Mouse (Mus musculus) ES-E14 (cell line): ENCODE results near the gene Dock11. TPM values are rescaled to one million over a fixed set of nuclear protein-coding genes. Genes with fewer than 3 reads are reported as not detected.

ENCODE experiments used
- DNase-seq: peaks from one replicate; pipeline ENCODE4 v3.0.0-alpha.2; 2013; ENCODE audit warnings: low read depth, low spot score
- H3K27ac ChIP-seq: 2 replicates; pipeline ENCODE4 v1.5.1; 2012; ENCODE audit warnings: low read depth, mild to moderate bottlenecking, low read length, moderate library complexity, mixed read lengths; ENCODE audit not compliant: poor library complexity, insufficient read depth, severe bottlenecking
- H3K36me3 ChIP-seq: 2 replicates; pipeline ENCODE4 v1.6.1; 2012; ENCODE audit warnings: mild to moderate bottlenecking, low read length, moderate library complexity, mixed read lengths; ENCODE audit not compliant: control insufficient read depth, poor library complexity, insufficient read depth, severe bottlenecking
- H3K4me1 ChIP-seq, 2 experiments: fragments of 150-350 bp in 1 of 2; sonication (generic) in 1 of 2; 2 replicates each; pipeline ENCODE4 v1.6.1; 2012; ENCODE audit warnings: low read length in 2 of 2, mild to moderate bottlenecking in 1 of 2, mixed read lengths in 1 of 2; ENCODE audit not compliant: control insufficient read depth in 2 of 2, insufficient read depth in 2 of 2, poor library complexity in 1 of 2
- H3K4me3 ChIP-seq, 2 experiments: fragments of 150-350 bp in 1 of 2; sonication (generic) in 1 of 2; 2 replicates each; pipeline ENCODE4 v1.5.1; 2012; ENCODE audit warnings: low read length in 2 of 2, low read depth in 1 of 2, mild to moderate bottlenecking in 1 of 2, mixed read lengths in 1 of 2; ENCODE audit not compliant: insufficient read depth in 1 of 2, poor library complexity in 1 of 2, severe bottlenecking in 1 of 2
- H3K9ac ChIP-seq: 2 replicates; pipeline ENCODE4 v1.6.1; 2012; ENCODE audit warnings: low read depth, mild to moderate bottlenecking, low read length, mixed read lengths; ENCODE audit not compliant: poor library complexity, insufficient read depth, severe bottlenecking
- H3K9me3 ChIP-seq: fragments of 150-350 bp; sonication (generic); 2 replicates; pipeline ENCODE4 v1.6.1; 2012; ENCODE audit warnings: low read depth, mild to moderate bottlenecking, low read length; ENCODE audit not compliant: control insufficient read depth, insufficient read depth
- CHD2 ChIP-seq: IDR thresholded peaks from 2 replicates; pipeline ENCODE4 v1.6.1; 2014; ENCODE audit warnings: mild to moderate bottlenecking, low read depth, low read length, inconsistent platforms
- HCFC1 ChIP-seq: IDR thresholded peaks from 2 replicates; pipeline ENCODE4 v1.6.1; 2012; ENCODE audit warnings: low read length, inconsistent platforms, borderline replicate concordance; ENCODE audit not compliant: insufficient read depth
- MAFK ChIP-seq: IDR thresholded peaks from 2 replicates; pipeline ENCODE4 v1.6.1; 2014; ENCODE audit warnings: mild to moderate bottlenecking, low read depth, low read length, inconsistent platforms; ENCODE audit not compliant: insufficient read depth
- ZC3H11A ChIP-seq: IDR thresholded peaks from 2 replicates; pipeline ENCODE4 v1.6.1; 2012; ENCODE audit warnings: low read depth, mild to moderate bottlenecking, inconsistent platforms, low read length, borderline replicate concordance
- ZNF384 ChIP-seq: IDR thresholded peaks from 2 replicates; pipeline ENCODE4 v1.6.1; 2012; ENCODE audit warnings: low read depth, low read length, inconsistent platforms
- in situ Hi-C, 2 experiments: fragments of 600-800 bp; cut with MboI; formaldehyde crosslinking; loops; one replicate each; pipeline ENCODE4 v1.15.1; 2025; ENCODE audit warnings: low sequenced_read_pairs in 2 of 2, inconsistent platforms in 1 of 2; ENCODE audit not compliant: unreplicated experiment in 2 of 2
- total RNA-seq: library from RNA; depleted of rRNA; stranded (reverse); fragments of 300-350 nt; gene quantifications from 2 replicates; pipeline ENCODE4 v1.2.3, GENCODE M21; 2012

Gene Dock11
- total RNA-seq, 1 experiment, result 11.0 TPM

DNA sequence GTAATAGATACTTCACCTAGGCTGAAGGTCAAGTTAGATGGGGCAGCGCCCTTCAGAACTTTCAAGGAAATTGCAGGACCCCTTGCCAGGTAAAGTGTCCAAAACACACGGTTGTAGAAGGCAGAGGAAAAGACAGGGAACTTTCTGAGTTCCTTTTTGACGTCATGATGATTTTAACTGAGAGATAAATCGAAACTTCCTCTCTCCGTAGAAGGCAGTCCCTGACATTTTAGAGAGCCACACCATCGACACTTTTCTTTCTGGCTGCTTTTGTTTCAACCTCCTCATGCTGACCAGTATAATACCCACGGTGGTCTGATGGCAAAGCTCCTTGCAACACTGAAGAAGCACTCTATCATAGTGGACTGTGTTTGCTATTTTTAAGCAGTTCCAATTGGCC is 15.7 kb downstream of the Dock11 start:
- Histone ChIP-seq H3K36me3 (no peaks in the 10 kb centered on the region), H3K27ac (no peak overlapping the region), H3K4me1 (no peaks in the 10 kb centered on the region), H3K4me3 (no peak overlapping the region), H3K9me3 (no peaks in the 10 kb centered on the region), H3K9ac (no peak overlapping the region)
- no peak for TF ChIP-seq CHD2
- no peak for TF ChIP-seq ZC3H11A
- no peak for TF ChIP-seq MAFK
- no peak for TF ChIP-seq ZNF384
- no peak for TF ChIP-seq HCFC1
- no peak for DNase-seq
- in situ Hi-C loops, result no loop called here

DNA sequence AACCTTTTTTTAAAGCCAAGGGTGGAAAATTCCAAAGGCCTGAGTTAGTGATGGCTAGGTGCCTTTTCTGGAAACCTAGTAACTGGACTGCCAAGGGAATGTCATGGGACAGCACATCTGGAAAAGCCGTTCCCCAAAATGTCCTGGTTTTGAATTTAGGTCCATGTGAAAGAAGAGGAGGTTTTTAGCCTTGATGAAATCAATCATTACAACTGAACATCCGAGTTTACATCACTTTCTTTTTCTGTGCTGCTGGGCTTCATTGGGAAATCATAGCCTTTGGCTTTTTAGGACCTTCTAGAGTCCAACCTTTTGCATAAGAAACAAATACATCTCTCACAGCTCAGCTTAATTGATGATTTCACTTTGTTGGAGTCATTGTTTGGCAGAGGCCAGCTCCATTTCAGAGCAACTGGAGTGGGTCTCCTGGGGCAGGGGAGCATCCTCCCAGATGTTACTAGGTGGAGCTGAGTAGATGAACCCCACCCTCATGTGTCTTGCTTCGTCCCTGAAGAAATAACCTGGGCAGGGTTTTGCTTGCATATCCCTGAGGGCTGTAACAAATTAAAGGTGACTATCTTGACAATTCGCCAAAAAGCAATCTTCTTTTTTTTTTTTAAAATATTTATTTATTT is 18.2 kb downstream of the Dock11 start:
- no peak for DNase-seq
- Histone ChIP-seq H3K9me3 (no peaks in the 10 kb centered on the region), H3K27ac (no peak overlapping the region), H3K4me3 (no peak overlapping the region), H3K36me3 (no peaks in the 10 kb centered on the region), H3K9ac (no peak overlapping the region), H3K4me1 (no peaks in the 10 kb centered on the region)
- TF ChIP-seq CHD2 (no peak), HCFC1 (no peak), MAFK (no peak), ZNF384 (no peak), ZC3H11A (no peak)
- in situ Hi-C loops, result no loop called here

DNA sequence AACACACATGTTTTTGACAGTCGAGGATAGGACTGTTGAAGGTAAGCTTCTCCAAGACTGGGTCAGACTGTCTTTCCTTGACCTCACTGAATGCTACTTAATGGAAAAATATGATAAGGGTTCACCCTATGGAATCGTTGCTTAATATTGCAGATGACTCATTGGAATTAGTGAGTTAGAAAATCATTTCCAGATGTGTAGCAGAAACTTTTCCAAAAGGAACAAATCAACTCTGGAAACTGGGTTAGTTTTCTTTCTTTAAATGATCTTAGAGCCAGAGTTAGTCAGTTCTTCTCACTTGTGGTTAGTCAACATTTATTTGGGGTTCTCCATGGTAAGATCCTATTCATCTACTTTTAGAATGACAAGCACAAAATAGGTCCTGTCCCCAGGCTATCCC is 30.9 kb downstream of the Dock11 start:
- in situ Hi-C loops, result no loop called here
- TF ChIP-seq ZC3H11A (no peak), ZNF384 (no peak), HCFC1 (no peak), MAFK (no peak), CHD2 (no peak)
- Histone ChIP-seq H3K9ac (no peak overlapping the region), H3K36me3 (no peaks in the 10 kb centered on the region), H3K9me3 (no peaks in the 10 kb centered on the region), H3K27ac (no peak overlapping the region), H3K4me3 (no peak overlapping the region), H3K4me1 (no peaks in the 10 kb centered on the region)
- no peak for DNase-seq

DNA sequence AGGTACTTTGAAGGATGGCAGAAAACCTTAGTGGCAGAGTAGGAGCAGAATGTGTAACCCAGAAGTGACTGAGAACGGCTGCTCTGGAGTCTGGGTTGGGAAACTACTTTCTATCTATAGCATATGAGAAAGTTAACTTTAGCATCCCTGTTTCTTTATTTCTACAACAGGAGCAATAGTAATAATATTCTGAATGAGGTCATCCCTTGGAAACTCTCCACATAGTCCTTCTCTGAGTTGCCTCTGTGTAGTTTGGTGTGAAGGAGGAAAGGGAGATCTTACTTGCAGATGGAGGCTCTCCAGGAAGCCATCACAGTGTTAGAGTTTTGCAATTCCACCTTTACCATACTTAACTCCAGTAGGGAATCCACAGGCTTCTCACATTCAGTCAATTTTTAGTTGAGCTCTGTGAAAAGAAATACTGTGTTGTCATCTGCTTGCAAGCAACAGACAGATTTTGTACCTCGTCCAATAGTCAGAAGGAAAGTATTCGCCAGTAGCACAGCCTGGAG is 31.5 kb downstream of the Dock11 start:
- H3K9me3 ChIP-seq, result no peaks in the 10 kb centered on the region
- no peak overlapping the region for H3K9ac ChIP-seq
- no peaks in the 10 kb centered on the region for H3K4me1 ChIP-seq
- H3K27ac ChIP-seq, result no peak overlapping the region
- no peak overlapping the region for H3K4me3 ChIP-seq
- no peak for DNase-seq
- H3K36me3 ChIP-seq, result no peaks in the 10 kb centered on the region
- TF ChIP-seq HCFC1 (no peak), MAFK (no peak), ZNF384 (no peak), CHD2 (no peak)
- in situ Hi-C loops, result no loop called here

DNA sequence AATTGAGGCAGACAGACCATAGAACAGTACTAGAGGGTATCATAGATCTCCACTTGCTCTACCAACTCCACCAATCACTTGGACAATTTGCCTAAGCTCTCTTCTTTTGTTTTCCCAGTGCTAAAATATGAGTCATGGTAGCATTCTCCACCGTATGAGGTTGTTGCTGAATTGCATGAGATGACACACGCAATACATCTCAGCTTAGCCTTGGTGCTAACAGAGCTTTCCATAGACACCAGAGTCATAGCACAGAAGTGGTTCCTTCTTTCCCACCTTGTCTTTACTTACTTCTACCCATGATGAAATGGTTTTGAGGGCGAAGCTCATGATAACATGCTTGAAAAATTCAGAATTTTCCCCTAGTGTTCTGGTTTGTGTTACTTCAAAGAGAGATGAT is 33.3 kb downstream of the Dock11 start:
- no peak for TF ChIP-seq HCFC1
- TF ChIP-seq ZNF384, result no peak
- H3K4me1 ChIP-seq, result no peaks in the 10 kb centered on the region
- in situ Hi-C loops, result no loop called here

More for the DNA sequence above, 33.3 kb downstream of the Dock11 start:
- no peaks in the 10 kb centered on the region for H3K36me3 ChIP-seq
- H3K9me3 ChIP-seq, result no peaks in the 10 kb centered on the region
- no peak overlapping the region for H3K27ac ChIP-seq
- DNase-seq, result no peak
- H3K4me3 ChIP-seq, result no peak overlapping the region
- no peak overlapping the region for H3K9ac ChIP-seq
